Mouse (Mus musculus): ENCODE data around the gene Gpsm1. TPM values are rescaled to one million over a fixed set of nuclear protein-coding genes. Genes with fewer than 3 reads are reported as not detected.

Gene Gpsm1
- polyA plus RNA-seq, 1 experiment from 2014 or later, result 33.0 TPM

DNA sequence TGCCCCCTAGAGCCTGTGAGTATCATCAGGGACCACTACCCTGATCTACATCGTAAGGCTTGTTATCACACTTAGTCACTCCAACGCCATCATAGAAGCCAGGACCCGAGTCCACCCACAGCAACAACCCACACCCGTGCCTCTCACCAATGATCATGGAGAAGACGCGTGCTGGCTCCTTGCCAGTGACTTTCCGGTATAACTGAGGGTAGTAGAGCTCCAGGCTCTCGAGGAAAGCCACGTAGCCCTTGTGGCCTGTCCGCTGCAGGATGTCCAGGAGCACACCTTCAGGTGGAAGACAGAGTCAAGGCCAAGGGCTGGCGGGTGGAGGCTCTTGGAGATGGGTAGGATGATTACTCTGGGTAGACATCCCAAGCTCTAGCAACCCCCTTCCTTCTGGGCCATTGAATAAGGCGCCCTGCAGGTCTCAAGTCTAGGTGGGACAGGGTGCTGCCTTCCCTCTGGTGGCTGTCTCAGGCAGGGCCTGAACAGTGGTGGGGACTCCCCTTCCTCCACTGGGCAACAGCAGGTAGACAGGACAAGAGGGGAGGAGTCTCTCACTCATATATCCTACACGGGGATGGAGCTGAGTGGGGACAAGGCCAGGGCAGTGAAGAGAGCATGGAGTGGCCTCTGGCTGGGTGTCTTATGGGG, 43.5 kb downstream of the Gpsm1 start:
- Histone ChIP-seq H3K9ac (replicated peaks; ENCODE audit: low read depth) (no peak overlapping the region), H3K36me3 (ENCODE audit: insufficient read depth, low read length) (no peaks in the 10 kb centered on the region), H3K4me3 (ENCODE audit: low read depth, low read length) (no peak overlapping the region), H3K27me3 (replicated peaks; ENCODE audit: insufficient read depth, low read length) (no peaks in the 10 kb centered on the region), H3K9me3 (ENCODE audit: low read length) (no peaks in the 10 kb centered on the region), H3K27ac (ENCODE audit: low read length) (no peak overlapping the region), H3K4me2 (replicated peaks; ENCODE audit: low read depth, low read length) (no peak overlapping the region), H3K4me1 (ENCODE audit: insufficient read depth, low read depth, low read length) (no peaks in the 10 kb centered on the region)
- 85% methylated on average over 13 of the region's 13 CpGs for WGBS
- no peak for DNase-seq (ENCODE audit: low spot score)
- TF ChIP-seq CTCF (IDR thresholded peaks at IDR 0.05) (no peak), EP300 (IDR thresholded peaks at IDR 0.05) (no peak)
- no peak for ATAC-seq

DNA sequence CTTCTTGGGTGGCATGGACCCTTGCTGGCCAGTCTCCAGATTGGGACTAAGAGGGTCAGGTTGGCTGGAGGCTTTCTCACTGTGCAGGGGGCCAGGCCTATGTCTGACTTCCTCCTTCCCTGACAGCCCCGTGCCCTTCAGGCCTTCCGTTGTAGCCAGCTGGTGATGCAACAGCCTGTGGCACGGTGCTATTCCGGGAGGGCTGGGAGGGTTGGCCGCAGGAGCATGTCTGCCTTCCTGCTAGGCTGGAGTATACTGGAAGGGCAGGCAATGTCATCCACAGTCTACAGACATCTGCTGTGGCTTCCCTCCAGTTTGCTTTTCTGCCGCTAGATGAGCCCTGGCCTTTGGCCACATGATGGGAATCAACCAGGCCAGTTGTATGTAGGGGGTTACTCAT, 44.7 kb downstream of the Gpsm1 start:
- Histone ChIP-seq H3K9ac (replicated peaks; ENCODE audit: low read depth) (no peak overlapping the region), H3K4me1 (ENCODE audit: insufficient read depth, low read depth, low read length) (no peaks in the 10 kb centered on the region; the same call in 1 of the 2 replicates), H3K4me3 (ENCODE audit: low read depth, low read length) (no peak overlapping the region), H3K9me3 (ENCODE audit: low read length) (no peaks in the 10 kb centered on the region), H3K27ac (ENCODE audit: low read length) (no peak overlapping the region), H3K27me3 (replicated peaks; ENCODE audit: insufficient read depth, low read length) (no peaks in the 10 kb centered on the region), H3K4me2 (replicated peaks; ENCODE audit: low read depth, low read length) (0 out of 2 replicates have a peak overlapping the region, but pooled peaks have one; percentile 11), H3K36me3 (ENCODE audit: insufficient read depth, low read length) (no peaks in the 10 kb centered on the region)
- TF ChIP-seq CTCF (IDR thresholded peaks at IDR 0.05) (no peak), EP300 (IDR thresholded peaks at IDR 0.05) (no peak)
- ATAC-seq (peak; percentile 49), DNase-seq (ENCODE audit: low spot score) (peak; percentile 66)
- 42% methylated on average over 6 of the region's 6 CpGs for WGBS

DNA sequence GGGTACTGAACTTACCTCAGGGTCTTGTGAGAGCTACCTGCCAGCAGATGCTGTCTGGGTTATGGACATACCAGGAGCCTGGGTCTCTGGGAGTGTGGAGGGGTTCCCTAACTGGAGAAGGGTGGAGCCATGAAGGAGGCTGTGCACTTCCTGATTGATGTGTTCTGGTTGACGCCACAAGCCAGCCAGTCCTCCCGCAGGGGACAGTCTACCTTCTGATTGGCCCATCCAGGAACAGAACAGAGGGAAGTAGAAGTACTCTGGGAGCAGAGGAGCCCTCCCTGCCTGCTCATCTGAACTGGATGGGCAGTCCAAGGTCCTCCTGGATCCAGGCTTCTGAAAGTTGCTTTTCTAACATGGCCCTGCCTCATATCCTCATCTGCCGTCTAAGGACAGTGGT, 45.5 kb downstream of the Gpsm1 start, which contains the start of gene Card9:
Card9 (minus strand) TSS at position 147 of the 400 bp plus-strand sequence.
- Histone ChIP-seq H3K9ac (replicated peaks; ENCODE audit: low read depth) (no peak within 1 kb of the TSS), H3K27me3 (replicated peaks; ENCODE audit: insufficient read depth, low read length) (no peaks in the 10 kb centered on the region), H3K27ac (ENCODE audit: low read length) (peak within 1 kb of the TSS; percentile 38; the same call in 1 of the 2 replicates), H3K4me1 (ENCODE audit: insufficient read depth, low read depth, low read length) (no peaks in the 10 kb centered on the region; the same call in 1 of the 2 replicates), H3K4me3 (ENCODE audit: low read depth, low read length) (no peak within 1 kb of the TSS), H3K36me3 (ENCODE audit: insufficient read depth, low read length) (no peaks in the 10 kb centered on the region), H3K9me3 (ENCODE audit: low read length) (no peaks in the 10 kb centered on the region), H3K4me2 (replicated peaks; ENCODE audit: low read depth, low read length) (0 out of 2 replicates have a peak within 1 kb of the TSS, but pooled peaks have one; percentile 11)
- 33% methylated on average over 3 of the region's 3 CpGs for WGBS
- TF ChIP-seq EP300 (IDR thresholded peaks at IDR 0.05) (no peak), CTCF (IDR thresholded peaks at IDR 0.05) (no peak)
- DNase-seq (ENCODE audit: low spot score) (peak; percentile 32), ATAC-seq (peak; percentile 13; the same call in 1 of the 2 replicates)

DNA sequence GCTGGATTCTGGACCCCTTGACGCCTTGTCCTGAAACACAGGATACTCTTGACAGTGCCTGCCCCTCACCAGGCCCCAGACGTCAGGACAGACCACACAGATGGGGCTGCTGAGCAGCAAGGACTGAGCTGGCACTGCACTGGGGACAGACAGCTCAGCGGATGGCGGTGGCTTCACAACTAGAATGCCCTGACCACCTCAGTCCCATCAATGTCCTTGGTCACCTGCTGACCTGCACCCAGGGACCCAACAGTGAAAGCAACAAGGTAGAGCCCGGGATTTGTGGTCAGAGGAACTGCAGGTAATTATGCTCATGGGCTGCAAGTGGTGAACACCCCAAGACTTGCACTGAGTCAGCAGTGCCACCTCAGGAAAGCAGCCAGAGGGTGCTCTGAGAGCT, 47.7 kb downstream of the Gpsm1 start:
- Histone ChIP-seq H3K4me3 (ENCODE audit: low read depth, low read length) (no peak overlapping the region), H3K9me3 (ENCODE audit: low read length) (no peaks in the 10 kb centered on the region), H3K36me3 (ENCODE audit: insufficient read depth, low read length) (peaks cover 14% of the 10 kb centered on the region; the same call in 1 of the 2 replicates), H3K4me1 (ENCODE audit: insufficient read depth, low read depth, low read length) (no peaks in the 10 kb centered on the region; the same call in 1 of the 2 replicates), H3K9ac (replicated peaks; ENCODE audit: low read depth) (no peak overlapping the region), H3K4me2 (replicated peaks; ENCODE audit: low read depth, low read length) (no peak overlapping the region), H3K27ac (ENCODE audit: low read length) (no peak overlapping the region), H3K27me3 (replicated peaks; ENCODE audit: insufficient read depth, low read length) (no peaks in the 10 kb centered on the region)
- TF ChIP-seq CTCF (IDR thresholded peaks at IDR 0.05) (no peak), EP300 (IDR thresholded peaks at IDR 0.05) (no peak)
- DNase-seq (ENCODE audit: low spot score), result no peak
- 84% methylated on average over 5 of the region's 5 CpGs for WGBS
- ATAC-seq, result no peak

DNA sequence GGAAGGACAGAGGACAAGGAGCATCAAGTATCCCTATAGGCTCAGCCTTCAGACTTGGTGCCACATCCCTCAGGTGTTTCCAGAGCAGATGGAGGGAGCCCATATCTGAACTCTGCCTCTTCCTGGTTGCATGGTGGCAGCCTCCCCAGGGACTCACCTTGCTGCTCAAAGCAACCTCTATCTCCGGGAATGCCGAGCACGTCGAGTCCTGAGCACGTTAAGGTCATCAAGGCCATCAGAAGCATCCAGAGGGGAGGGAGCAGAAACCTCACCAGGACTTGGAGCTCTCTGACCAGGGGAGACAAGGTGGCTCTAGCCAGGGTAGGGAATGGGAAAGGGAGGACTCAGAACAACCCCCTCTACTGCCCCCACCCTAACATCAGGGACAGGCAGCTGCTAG, 48.2 kb downstream of the Gpsm1 start:
- DNase-seq (ENCODE audit: low spot score), result no peak
- H3K27me3 ChIP-seq (replicated peaks; ENCODE audit: insufficient read depth, low read length), result no peaks in the 10 kb centered on the region
- no peaks in the 10 kb centered on the region for H3K9me3 ChIP-seq (ENCODE audit: low read length)
- H3K4me3 ChIP-seq (ENCODE audit: low read depth, low read length), result no peak overlapping the region
- no peak overlapping the region for H3K9ac ChIP-seq (replicated peaks; ENCODE audit: low read depth)
- no peak overlapping the region for H3K4me2 ChIP-seq (replicated peaks; ENCODE audit: low read depth, low read length)
- no peak overlapping the region for H3K27ac ChIP-seq (ENCODE audit: low read length)
- no peaks in the 10 kb centered on the region; the same call in 1 of the 2 replicates for H3K4me1 ChIP-seq (ENCODE audit: insufficient read depth, low read depth, low read length)
- TF ChIP-seq EP300 (IDR thresholded peaks at IDR 0.05), result no peak
- no peak for TF ChIP-seq CTCF (IDR thresholded peaks at IDR 0.05)
- ATAC-seq, result no peak
- WGBS, result 49% methylated on average over 5 of the region's 5 CpGs
- peaks cover 14% of the 10 kb centered on the region; the same call in 1 of the 2 replicates for H3K36me3 ChIP-seq (ENCODE audit: insufficient read depth, low read length)

DNA sequence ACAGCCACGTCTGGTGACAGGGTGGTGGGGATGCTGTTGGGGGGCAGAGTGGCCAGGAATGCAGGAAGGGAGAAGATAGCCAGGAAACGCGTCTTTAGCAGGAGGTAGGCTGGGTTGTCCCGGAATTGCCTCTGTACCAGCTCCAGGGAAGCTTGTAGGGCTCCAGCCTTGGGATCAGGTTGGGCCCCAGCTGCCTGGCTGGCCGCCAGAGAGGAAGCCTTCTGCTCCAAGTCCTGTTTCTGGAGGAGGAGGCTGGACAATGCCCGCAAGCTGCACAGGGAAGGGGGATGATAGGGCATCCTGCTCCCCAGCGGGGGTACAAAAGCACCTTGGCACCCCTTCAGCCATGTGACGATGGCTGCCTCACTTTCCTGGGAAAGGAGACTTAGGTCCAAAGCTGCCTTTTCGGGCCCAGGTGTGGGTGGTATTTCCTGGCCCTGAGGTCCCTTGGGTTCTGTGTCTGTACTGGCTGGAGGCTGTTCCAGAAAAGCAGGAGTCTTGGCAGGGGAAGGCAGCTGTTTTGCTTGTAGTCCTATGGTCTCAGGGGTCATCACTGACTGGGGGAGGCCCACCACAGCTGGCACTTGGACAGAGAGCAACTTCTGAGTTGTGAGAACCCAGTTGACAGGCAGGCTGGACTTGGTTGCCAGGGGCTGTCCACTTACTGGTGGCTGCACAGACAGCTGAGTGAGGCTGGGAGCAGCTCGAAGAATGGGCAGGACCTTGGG, 49.6 kb downstream of the Gpsm1 start:
- Histone ChIP-seq H3K4me3 (ENCODE audit: low read depth, low read length) (no peak overlapping the region), H3K9me3 (ENCODE audit: low read length) (no peaks in the 10 kb centered on the region), H3K4me2 (replicated peaks; ENCODE audit: low read depth, low read length) (no peak overlapping the region), H3K27me3 (replicated peaks; ENCODE audit: insufficient read depth, low read length) (no peaks in the 10 kb centered on the region), H3K4me1 (ENCODE audit: insufficient read depth, low read depth, low read length) (no peaks in the 10 kb centered on the region; the same call in 1 of the 2 replicates), H3K27ac (ENCODE audit: low read length) (no peak overlapping the region), H3K9ac (replicated peaks; ENCODE audit: low read depth) (no peak overlapping the region), H3K36me3 (ENCODE audit: insufficient read depth, low read length) (peaks cover 17% of the 10 kb centered on the region)
- WGBS, result 53% methylated on average over 10 of the region's 10 CpGs
- peak; percentile 60 for DNase-seq (ENCODE audit: low spot score)
- TF ChIP-seq EP300 (IDR thresholded peaks at IDR 0.05), result no peak
- TF ChIP-seq CTCF (IDR thresholded peaks at IDR 0.05), result no peak
- peak; percentile 25; the same call in 1 of the 2 replicates for ATAC-seq
